Mouse (Mus musculus): ENCODE data around the gene Nol12.
A peak's percentile ranks its signal among the peaks of the same experiment; 100 is the strongest.

Nol12 gene

DNA sequence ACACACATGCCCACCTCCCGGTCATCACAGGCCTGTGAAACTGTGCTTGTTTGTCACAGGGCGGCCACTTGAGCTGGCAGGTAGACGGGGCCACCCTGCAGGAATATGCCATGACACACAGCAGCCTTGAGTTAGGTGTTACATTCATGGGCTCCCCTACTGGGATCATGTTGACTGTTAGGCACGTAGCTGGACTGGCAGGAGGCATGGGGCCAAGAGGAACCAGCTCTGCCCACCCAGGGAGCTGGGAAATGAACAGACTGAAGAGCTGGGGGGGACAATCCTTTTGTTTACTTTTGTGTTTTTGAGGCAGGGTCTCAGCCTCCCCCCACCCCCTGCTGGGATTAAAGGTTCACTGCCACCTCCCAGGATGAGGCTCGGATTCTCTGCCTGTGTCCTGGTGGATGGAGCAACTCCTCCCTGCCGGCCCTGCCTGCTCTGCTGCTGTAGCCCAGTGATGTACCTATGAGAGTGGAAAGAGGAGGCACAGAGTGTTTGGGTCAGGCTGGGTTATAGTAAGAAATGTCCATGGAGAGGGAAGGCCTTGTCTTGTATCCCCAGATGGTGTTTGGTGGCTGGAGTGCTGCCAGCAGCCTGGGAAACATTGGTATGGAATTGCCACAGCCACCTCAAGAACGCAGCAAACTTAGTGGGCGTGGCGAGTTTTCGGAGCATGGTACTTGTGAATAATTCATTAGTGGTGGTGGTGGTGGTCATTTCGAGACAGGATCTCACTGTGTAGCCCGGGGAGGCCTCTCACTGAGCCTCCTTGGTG lies 18.5 kb upstream of the Nol12 start:
- no peak for DNase-seq (ENCODE audit: low read depth, low spot score)

- DNase-seq (ENCODE audit: low read depth, low spot score): no peak
Measured at GRCm38 (mm10) chr15:78918126-78918525, 16.6 kb upstream of the Nol12 start.

DNA sequence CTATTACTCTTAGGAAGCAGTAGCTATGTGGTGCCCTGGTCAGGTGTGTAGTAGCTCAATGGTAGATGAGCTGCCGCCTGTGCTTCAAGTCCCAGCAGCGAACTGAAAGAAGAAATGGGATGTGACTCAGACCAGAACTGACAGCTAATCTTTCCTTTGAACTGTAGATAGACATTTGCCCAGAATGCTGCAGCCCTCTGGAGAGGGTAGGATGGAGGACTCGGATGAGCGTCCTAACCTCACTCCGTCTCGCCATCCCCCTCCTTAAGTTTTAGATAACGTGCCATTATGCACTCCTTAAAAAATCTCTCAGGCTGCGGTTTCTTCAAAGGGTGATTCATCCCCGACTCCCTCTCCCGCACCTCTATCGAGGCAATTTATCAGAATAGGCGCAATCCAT lies 14.8 kb upstream of the Nol12 start:
- DNase-seq (ENCODE audit: low read depth, low spot score): no peak

- DNase-seq (ENCODE audit: low read depth, low spot score): no peak
Measured at GRCm38 (mm10) chr15:78922700-78923099, 12.0 kb upstream of the Nol12 start.

DNA sequence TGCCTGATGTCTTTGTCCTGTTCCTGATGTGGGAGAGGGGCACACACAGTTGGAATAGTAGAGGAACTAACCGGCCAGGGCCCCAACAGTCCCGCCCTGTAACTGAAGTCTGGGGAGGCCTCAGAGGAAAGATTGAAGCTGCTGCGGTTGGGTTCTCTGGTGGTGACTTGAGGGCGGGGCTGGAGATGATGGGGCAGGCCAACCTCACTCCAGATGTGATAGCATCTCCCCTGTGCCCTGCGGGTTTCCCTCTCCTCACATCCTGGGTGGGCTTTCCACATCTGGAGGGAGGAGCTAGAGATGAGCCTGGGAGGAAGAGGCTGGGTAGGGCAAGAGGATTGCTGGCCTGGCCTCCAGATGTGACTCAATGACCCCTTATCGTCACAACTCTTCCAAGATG lies 11.1 kb upstream of the Nol12 start:
- DNase-seq (ENCODE audit: low read depth, low spot score): no peak

GRCm38 (mm10) chr15:78925129-78925528 lies 9.6 kb upstream of the Nol12 start:
- no peak for DNase-seq (ENCODE audit: low read depth, low spot score)

DNA sequence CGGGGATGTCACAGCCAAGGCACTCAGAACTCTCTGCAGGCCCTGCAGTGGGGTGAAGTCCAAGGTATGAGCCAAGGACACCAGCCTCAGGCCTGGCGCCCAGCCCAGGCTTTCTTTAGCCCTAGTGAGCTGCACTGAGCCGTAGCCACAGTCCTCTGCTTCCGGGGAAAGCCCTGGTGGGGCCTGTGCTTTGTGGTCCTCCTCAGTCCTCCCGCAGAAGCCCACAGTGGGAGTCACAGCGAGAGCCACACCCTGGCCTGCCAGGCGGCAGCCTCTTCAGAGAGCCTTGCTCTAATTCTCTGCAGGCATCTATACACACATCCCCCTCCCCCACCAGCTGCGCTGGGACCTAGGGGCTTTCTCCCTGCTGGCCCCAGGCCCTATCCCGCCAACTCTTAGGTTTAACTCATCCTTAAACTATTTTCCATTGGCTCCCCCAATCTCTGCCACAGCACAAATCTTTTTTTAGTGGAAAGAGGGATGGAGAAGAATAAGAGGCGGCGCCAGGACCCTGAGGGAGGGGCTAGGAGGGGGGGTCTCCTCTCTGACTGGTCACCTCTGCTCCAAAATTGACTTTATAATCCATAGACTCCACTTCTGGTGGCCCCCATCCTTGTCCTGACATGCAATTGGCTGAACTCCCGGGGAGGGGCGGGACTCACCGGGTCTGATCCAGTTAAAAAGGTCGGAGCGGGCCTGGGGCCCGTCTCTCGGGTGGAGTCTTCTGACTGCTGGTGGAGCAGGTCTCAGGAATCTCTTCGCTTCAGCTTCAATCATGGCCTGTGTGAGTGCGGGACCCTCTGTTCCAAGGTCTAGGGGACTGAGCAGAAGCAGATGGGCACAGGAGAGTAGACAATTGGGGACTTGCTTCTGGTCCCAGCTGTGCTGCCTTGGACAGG lies 8.5 kb upstream of the Nol12 start, which contains the start of gene Lgals1:
Gene Lgals1 (plus strand): TSS at position 705 of the 899 bp plus-strand sequence.
- DNase-seq (ENCODE audit: low read depth, low spot score): peak; percentile 96

- DNase-seq (ENCODE audit: low read depth, low spot score): peak; percentile 68
Measured at GRCm38 (mm10) chr15:78927021-78927787, 7.5 kb upstream of the Nol12 start.

GRCm38 (mm10) chr15:78927788-78928457 lies 6.8 kb upstream of the Nol12 start:
- DNase-seq (ENCODE audit: low read depth, low spot score): peak; percentile 90

DNA sequence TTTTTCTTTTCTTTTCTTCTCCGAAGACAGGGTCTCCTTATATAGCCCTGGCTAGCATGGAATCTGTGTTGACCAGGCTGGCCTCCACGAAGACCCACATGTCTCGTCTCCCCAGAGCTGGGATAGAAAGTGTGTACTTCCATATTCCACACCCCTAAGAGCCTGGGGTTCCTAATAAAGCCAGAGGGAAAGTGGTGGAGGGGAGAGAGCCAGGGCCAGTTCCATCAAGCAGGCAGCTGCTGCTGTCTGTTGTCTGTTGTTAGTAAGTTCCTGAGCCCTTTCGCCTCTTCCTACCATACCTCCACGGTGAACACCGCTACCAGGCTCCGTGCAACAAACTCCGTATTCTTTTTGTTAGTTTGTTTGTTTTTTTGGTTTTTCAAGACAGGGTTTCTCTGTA lies 6.2 kb upstream of the Nol12 start:
- DNase-seq (ENCODE audit: low read depth, low spot score): no peak

- DNase-seq (ENCODE audit: low read depth, low spot score): no peak
Measured at GRCm38 (mm10) chr15:78930192-78930706, 4.5 kb upstream of the Nol12 start.

- DNase-seq (ENCODE audit: low read depth, low spot score): no peak
Measured at GRCm38 (mm10) chr15:78930801-78931426, 3.8 kb upstream of the Nol12 start.

- peak; percentile 71 for DNase-seq (ENCODE audit: low read depth, low spot score)
Measured at GRCm38 (mm10) chr15:78931577-78931976, 3.2 kb upstream of the Nol12 start.

- no peak for DNase-seq (ENCODE audit: low read depth, low spot score)
Measured at GRCm38 (mm10) chr15:78936403-78936802, 1.7 kb downstream of the Nol12 start.

- DNase-seq (ENCODE audit: low read depth, low spot score): no peak
Measured at GRCm38 (mm10) chr15:78937311-78937710, 2.6 kb downstream of the Nol12 start.

DNA sequence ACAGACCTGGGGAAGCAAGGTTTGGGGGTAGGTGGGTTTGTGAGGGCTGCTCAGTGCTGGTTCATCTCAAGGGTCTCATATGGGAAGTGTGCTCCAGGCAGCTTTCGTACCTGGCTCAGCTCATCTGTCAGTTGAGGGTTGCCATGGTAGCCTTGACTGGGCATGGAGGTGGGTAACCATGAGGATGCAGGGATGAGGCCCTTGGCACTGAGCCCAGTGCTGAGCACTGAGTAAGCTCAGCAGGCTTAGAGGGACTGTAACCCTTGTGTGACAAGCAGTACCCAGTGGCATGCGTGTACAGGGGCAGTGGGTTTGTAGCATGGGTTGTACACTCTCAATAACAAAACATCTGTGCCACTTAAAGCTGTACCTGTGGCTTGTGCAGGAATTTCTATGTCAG lies 3.2 kb downstream of the Nol12 start:
- DNase-seq (ENCODE audit: low read depth, low spot score): no peak

- DNase-seq (ENCODE audit: low read depth, low spot score): no peak
Measured at GRCm38 (mm10) chr15:78940325-78940724, 5.6 kb downstream of the Nol12 start.

- DNase-seq (ENCODE audit: low read depth, low spot score): peak; percentile 51
Measured at GRCm38 (mm10) chr15:78942663-78943062, 7.9 kb downstream of the Nol12 start.

GRCm38 (mm10) chr15:78946232-78946631 lies 11.5 kb downstream of the Nol12 start:
- no peak for DNase-seq (ENCODE audit: low read depth, low spot score)

GRCm38 (mm10) chr15:78947657-78948056 lies 12.9 kb downstream of the Nol12 start, which contains the start of gene Triobp:
Gene Triobp (plus strand): TSS chr15:78947724.
- peak; percentile 88 for DNase-seq (ENCODE audit: low read depth, low spot score)

Measured in skeletal muscle tissue, adult 2 months (tissue).